Comparison of ENCODE assay signal across 19 mouse cellular contexts in genomic region chr1:188085116-188085879, GRCm38 (mm10).
DNase-seq lines count a peak whose midpoint lies in the region; ATAC-seq lines count a peak whose summit lies in the region.
"Had no signal": no experiment of that assay in that cellular context is flagged by ENCODE, and none has a peak within 500 bp of the region (broad histone marks: within the 10 kb centered on the region; RNA-seq: fewer than 3 reads in every experiment).

No protein-coding gene starts in this region.

- H3K9me3 ChIP-seq in midbrain, embryonic 11.5 days (ENCODE audit: control insufficient read depth, low read length), result no peaks in the 10 kb centered on the region
- H3K9me3 ChIP-seq in midbrain, embryonic 13.5 days, result no peaks in the 10 kb centered on the region
- no peaks in the 10 kb centered on the region for H3K9me3 ChIP-seq in forebrain, embryonic 11.5 days (ENCODE audit: control insufficient read depth, low read length)
- no peaks in the 10 kb centered on the region for H3K9me3 ChIP-seq in midbrain, embryonic 15.5 days
- H3K9me3 ChIP-seq: embryonic facial prominence, embryonic 10.5 days; heart, embryonic 12.5 days had no signal

- ATAC-seq in midbrain, embryonic 11.5 days (ENCODE audit: low FRiP score), result peak; percentile 54; the same call in 1 of the 2 replicates
- no peak; the same call in 1 of the 2 replicates for ATAC-seq in midbrain, embryonic 13.5 days
- ATAC-seq in forebrain, embryonic 11.5 days (replicated peaks; ENCODE audit: low FRiP score), result peak; percentile 77
- ATAC-seq in midbrain, embryonic 15.5 days (replicated peaks), result 0 out of 2 replicates have a peak, but pooled peaks have one; percentile 33

- no peak overlapping the region for H3K9ac ChIP-seq in midbrain, embryonic 11.5 days (ENCODE audit: low read length)
- no peak overlapping the region for H3K9ac ChIP-seq in midbrain, embryonic 13.5 days (replicated peaks)
- H3K9ac ChIP-seq in forebrain, embryonic 11.5 days (ENCODE audit: low read length), result no peak overlapping the region
- no peak overlapping the region for H3K9ac ChIP-seq in midbrain, embryonic 15.5 days
- H3K9ac ChIP-seq: heart, embryonic 12.5 days had no signal

- peaks cover 15% of the 10 kb centered on the region for H3K4me1 ChIP-seq in midbrain, embryonic 11.5 days (ENCODE audit: control insufficient read depth, insufficient read depth, low read length)
- H3K4me1 ChIP-seq in midbrain, embryonic 13.5 days (replicated peaks), result peaks cover 36% of the 10 kb centered on the region
- H3K4me1 ChIP-seq in forebrain, embryonic 11.5 days (replicated peaks; ENCODE audit: control insufficient read depth, insufficient read depth, low read length), result peaks cover 2% of the 10 kb centered on the region; the same call in 1 of the 2 replicates
- peaks cover 20% of the 10 kb centered on the region for H3K4me1 ChIP-seq in midbrain, embryonic 15.5 days
- H3K4me1 ChIP-seq: megakaryocyte, embryonic 14.5 days had no signal

- H3K27me3 ChIP-seq in midbrain, embryonic 11.5 days (ENCODE audit: control insufficient read depth, insufficient read depth, low read length), result no peaks in the 10 kb centered on the region
- no peaks in the 10 kb centered on the region for H3K27me3 ChIP-seq in midbrain, embryonic 13.5 days
- H3K27me3 ChIP-seq in forebrain, embryonic 11.5 days (ENCODE audit: control insufficient read depth, insufficient read depth, low read length), result no peaks in the 10 kb centered on the region
- H3K27me3 ChIP-seq in midbrain, embryonic 15.5 days (replicated peaks), result no peaks in the 10 kb centered on the region
- H3K27me3 ChIP-seq: heart, embryonic 12.5 days; megakaryocyte, embryonic 14.5 days had no signal

- intact Hi-C loops in left cerebral cortex, postnatal 25 days (cut with DNase I), result no loop called here

- H3K36me3 ChIP-seq in midbrain, embryonic 11.5 days (ENCODE audit: control insufficient read depth, insufficient read depth, low read length), result no peaks in the 10 kb centered on the region
- H3K36me3 ChIP-seq in midbrain, embryonic 13.5 days, result no peaks in the 10 kb centered on the region
- H3K36me3 ChIP-seq in forebrain, embryonic 11.5 days (ENCODE audit: control insufficient read depth, insufficient read depth, low read length), result no peaks in the 10 kb centered on the region
- no peaks in the 10 kb centered on the region for H3K36me3 ChIP-seq in midbrain, embryonic 15.5 days (replicated peaks)
- H3K36me3 ChIP-seq: embryonic facial prominence, embryonic 10.5 days; heart, embryonic 12.5 days had no signal

- no peak overlapping the region for H3K27ac ChIP-seq in midbrain, embryonic 11.5 days (ENCODE audit: low read depth, low read length)
- H3K27ac ChIP-seq in midbrain, embryonic 13.5 days, result no peak overlapping the region
- H3K27ac ChIP-seq in forebrain, embryonic 11.5 days (ENCODE audit: low read depth, low read length), result no peak overlapping the region
- no peak overlapping the region for H3K27ac ChIP-seq in midbrain, embryonic 15.5 days
- H3K27ac ChIP-seq: embryonic facial prominence, embryonic 10.5 days; kidney, postnatal 0 days had no signal

- peak; percentile 71 to 87 for DNase-seq in adrenal gland, adult (ENCODE audit: inconsistent age in 2 of 2, low spot score in 1 of 2)
- DNase-seq in adrenal gland, postnatal 4 days (ENCODE audit: low spot score in 2 of 2), result no peak
- DNase-seq in midbrain, embryonic 11.5 days (ENCODE audit: low spot score, missing footprints), result no peak
- no peak for DNase-seq in forebrain, embryonic 11.5 days (ENCODE audit: low spot score)
- DNase-seq in frontal cortex, postnatal 14 days (ENCODE audit: low spot score in 2 of 2), result no peak
- DNase-seq in left cerebral cortex, postnatal 25 days (ENCODE audit: low spot score in 2 of 2), result no peak
- DNase-seq: cerebellum, adult 9-10 months; kidney, adult 18-20 months; left cerebral cortex, postnatal 4 days; liver; spleen, adult 18-20 months; thymus, postnatal 36 days had no signal

- no peak overlapping the region for H3K4me2 ChIP-seq in midbrain, embryonic 11.5 days
- no peak overlapping the region for H3K4me2 ChIP-seq in midbrain, embryonic 13.5 days (replicated peaks)
- H3K4me2 ChIP-seq in forebrain, embryonic 11.5 days (ENCODE audit: low read depth, low read length, severe bottlenecking), result no peak overlapping the region
- H3K4me2 ChIP-seq in midbrain, embryonic 15.5 days, result no peak overlapping the region
- H3K4me2 ChIP-seq: heart, embryonic 12.5 days had no signal

- no peak overlapping the region for H3K4me3 ChIP-seq in midbrain, embryonic 11.5 days (ENCODE audit: low read depth, low read length)
- H3K4me3 ChIP-seq in midbrain, embryonic 13.5 days (replicated peaks), result no peak overlapping the region
- H3K4me3 ChIP-seq in forebrain, embryonic 11.5 days (ENCODE audit: low read depth, low read length), result no peak overlapping the region
- no peak overlapping the region for H3K4me3 ChIP-seq in midbrain, embryonic 15.5 days
- H3K4me3 ChIP-seq: embryonic facial prominence, embryonic 10.5 days; heart, embryonic 12.5 days; megakaryocyte, embryonic 14.5 days; myocyte had no signal

- WGBS in midbrain, embryonic 11.5 days, result 60% methylated on average over 13 of the region's 13 CpGs
- 39% methylated on average over 13 of the region's 13 CpGs for WGBS in midbrain, embryonic 13.5 days
- WGBS in forebrain, embryonic 11.5 days, result 47% methylated on average over 13 of the region's 13 CpGs
- 38% methylated on average over 13 of the region's 13 CpGs for WGBS in midbrain, embryonic 15.5 days

Comparison
In these comparisons a context has a peak if more than half of its experiments do, and no peak if none do; other contexts are left out.
1. DNase-seq: peak in adrenal gland, adult (2 of 2); none in adrenal gland, postnatal 4 days (0 of 2), midbrain, embryonic 11.5 days (single experiment), forebrain, embryonic 11.5 days (single experiment), frontal cortex, postnatal 14 days (0 of 2) and left cerebral cortex, postnatal 25 days (0 of 2).